Mouse (Mus musculus): ENCODE data around the gene Zrsr1.

GRCm38 (mm10) chr11:22991218-22991835 lies 19.5 kb downstream of the Zrsr1 start:
- no peak for TF ChIP-seq CTCF (conservative IDR thresholded peaks at IDR 0.05; ENCODE audit: low read length)
- no peak for TF ChIP-seq POU5F1 (IDR thresholded peaks at IDR 0.05; ENCODE audit: borderline replicate concordance, low read length)
- TF ChIP-seq NANOG (IDR thresholded peaks at IDR 0.05; ENCODE audit: borderline replicate concordance, low read length) = no peak
